Mouse (Mus musculus) naive thymus-derived CD4-positive, alpha-beta T cell, adult 2 months (primary cell): ENCODE results near the gene Ttc8.

Experiments
- DNase-seq: peaks from one replicate; pipeline ENCODE4 v3.0.0-alpha.2; 2011; ENCODE audit warnings: low read depth

Gene Ttc8

DNA sequence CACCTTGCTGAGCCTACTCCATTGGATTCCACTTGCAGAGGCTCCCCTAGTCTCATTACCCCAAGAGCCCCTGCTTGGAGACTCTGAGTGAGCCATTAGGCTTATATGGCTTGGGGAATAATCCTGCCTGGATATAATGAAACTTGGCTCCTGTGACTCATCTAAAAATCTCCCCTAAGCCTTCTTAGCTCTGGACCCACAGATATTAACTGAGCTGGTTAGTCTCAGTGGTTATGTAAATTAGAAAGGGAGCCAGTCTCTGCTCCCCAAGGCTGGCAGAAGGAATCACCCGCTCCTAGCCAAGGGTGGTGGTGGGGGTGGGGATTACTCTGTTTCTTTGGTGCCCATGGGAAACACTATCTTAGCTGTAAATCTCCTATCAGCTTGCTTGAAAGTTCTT lies 109.6 kb downstream of the Ttc8 start:
- no peak for DNase-seq
